Mouse (Mus musculus): ENCODE results near the gene Hsfy2.

Hsfy2 gene

GRCm38 (mm10) chr1:56637335-56637734 is at the start of gene Hsfy2:
TSS of gene Hsfy2 (minus strand) at chr1:56637435.
- DNase-seq (ENCODE audit: low spot score in 2 of 2), result no peak

DNA sequence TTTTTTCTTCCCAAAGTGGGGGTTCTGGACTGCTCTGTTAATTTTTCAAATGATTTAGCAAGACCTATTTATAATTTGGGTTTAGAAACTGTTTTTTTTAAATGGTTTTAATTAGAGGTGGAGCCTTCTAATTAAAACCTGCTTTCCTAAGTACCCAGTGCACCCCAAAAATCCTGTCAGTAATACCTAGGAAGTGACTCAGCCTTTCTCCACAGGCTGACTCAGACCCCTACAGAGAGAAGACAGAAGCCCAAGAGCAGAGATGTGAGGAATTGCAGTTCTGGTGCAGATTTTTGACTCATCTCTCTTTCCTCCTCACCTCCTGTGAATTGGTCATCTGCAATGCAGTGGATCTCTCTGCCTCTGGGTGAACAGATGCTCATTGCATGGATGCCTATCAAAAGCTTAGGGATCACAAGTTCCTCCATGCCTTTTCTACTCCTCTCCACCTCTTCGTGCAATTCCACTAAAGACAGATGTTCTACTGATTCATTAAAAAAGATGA is 47.9 kb upstream of the Hsfy2 start:
- no peak for DNase-seq (ENCODE audit: low spot score in 2 of 2)

DNA sequence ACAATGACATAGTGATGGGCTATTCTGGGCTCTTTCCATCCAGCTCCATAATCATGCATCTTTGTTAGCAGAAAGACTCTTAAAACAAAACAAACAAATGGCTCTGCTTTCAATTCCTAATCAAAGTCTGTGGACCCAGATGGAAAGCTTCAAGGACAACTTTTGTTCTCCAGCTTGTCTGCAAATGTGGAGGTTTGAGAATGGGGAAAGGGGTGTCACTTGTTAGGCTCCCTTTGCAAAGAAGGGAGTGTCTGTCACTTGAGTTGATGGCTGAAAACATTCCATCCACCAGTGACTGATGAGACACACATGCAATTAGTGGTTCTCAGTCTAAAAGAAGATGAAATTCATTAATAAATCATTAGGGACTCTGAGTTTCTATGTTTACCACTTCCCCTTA is 47.3 kb upstream of the Hsfy2 start:
- no peak for DNase-seq (ENCODE audit: low spot score in 2 of 2)

GRCm38 (mm10) chr1:56681258-56681657 is 44.0 kb upstream of the Hsfy2 start:
- no peak for DNase-seq (ENCODE audit: low spot score in 2 of 2)

- DNase-seq (ENCODE audit: low spot score in 2 of 2), result no peak
These were observed 38.0 kb upstream of the Hsfy2 start for GRCm38 (mm10) chr1:56675253-56675652.

- DNase-seq (ENCODE audit: low spot score in 2 of 2), result no peak
These were observed 37.4 kb upstream of the Hsfy2 start for GRCm38 (mm10) chr1:56674601-56675000.

GRCm38 (mm10) chr1:56671241-56671945 is 34.2 kb upstream of the Hsfy2 start:
- no peak for DNase-seq (ENCODE audit: low spot score in 2 of 2)

- DNase-seq (ENCODE audit: low spot score in 2 of 2), result no peak
These were observed 33.3 kb upstream of the Hsfy2 start for GRCm38 (mm10) chr1:56670509-56670908.

GRCm38 (mm10) chr1:56664606-56665005 is 27.4 kb upstream of the Hsfy2 start:
- DNase-seq (ENCODE audit: low spot score in 2 of 2), result no peak

DNA sequence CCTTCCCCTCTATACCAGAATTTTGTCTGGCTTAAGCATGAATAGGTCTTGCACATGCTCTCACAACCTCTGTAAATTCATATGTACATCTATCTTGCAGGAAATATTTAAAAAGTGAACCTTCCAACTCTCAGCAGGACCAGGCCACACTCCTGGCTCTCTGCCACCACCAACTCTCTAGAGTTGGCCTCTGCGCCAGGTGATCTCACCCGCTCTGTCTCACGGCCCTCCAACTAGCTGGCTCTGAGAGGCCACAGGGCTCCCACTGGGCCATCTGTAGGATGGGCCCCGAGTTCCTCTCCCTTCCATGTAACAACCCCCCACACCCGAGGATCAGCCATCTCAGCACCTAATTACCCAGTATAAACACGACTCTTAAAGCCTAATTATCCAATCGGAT is 10.4 kb downstream of the Hsfy2 start:
- DNase-seq (ENCODE audit: low spot score in 2 of 2), result no peak

- DNase-seq (ENCODE audit: low spot score in 2 of 2), result no peak
These were observed 12.9 kb downstream of the Hsfy2 start for GRCm38 (mm10) chr1:56624304-56624703.

DNA sequence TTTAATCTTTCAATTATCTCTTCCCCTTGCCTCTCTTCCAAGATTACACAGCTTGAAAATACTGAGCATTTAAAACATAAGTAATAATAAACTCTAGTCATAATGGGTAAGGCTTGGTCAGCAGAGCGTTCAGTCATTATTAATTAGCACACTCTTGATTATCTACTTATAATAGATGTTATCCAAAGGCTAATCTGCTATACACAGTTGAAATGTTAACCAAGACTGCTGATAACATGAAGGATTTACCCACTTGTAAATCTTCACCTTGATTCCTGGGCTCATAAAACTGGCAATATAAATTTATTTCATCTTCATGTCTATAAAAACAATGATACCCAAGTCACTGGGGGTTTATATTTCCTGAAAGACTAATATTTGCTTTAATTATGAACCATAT is 24.9 kb downstream of the Hsfy2 start:
- DNase-seq (ENCODE audit: low spot score in 2 of 2), result no peak
